Mouse (Mus musculus) MEL (cell line): ENCODE results near the gene Gm49353. TPM values are rescaled to one million over a fixed set of nuclear protein-coding genes. Genes with fewer than 3 reads are reported as not detected.

Source experiments
- DNase-seq: peaks from one replicate; pipeline ENCODE4 v3.0.0; 2011; ENCODE audit warnings: low read depth, low spot score
- H3K27ac ChIP-seq: 2 replicates; pipeline ENCODE4 v1.5.1; 2012; ENCODE audit warnings: low read depth, mild to moderate bottlenecking, control low read depth, low read length, moderate library complexity; ENCODE audit not compliant: control insufficient read depth
- H3K27me3 ChIP-seq, 2 experiments: fragments of 150-350 bp in 1 of 2; sonication (generic) in 1 of 2; 2 replicates each; pipeline ENCODE4 v1.6.1; 2012; ENCODE audit warnings: low read length in 2 of 2, mild to moderate bottlenecking in 2 of 2, improper control_type of control experiment in 1 of 2, moderate library complexity in 1 of 2; ENCODE audit not compliant: insufficient read depth in 2 of 2, control insufficient read depth in 1 of 2
- H3K36me3 ChIP-seq, 2 experiments: 2 replicates each; pipeline ENCODE4 v1.6.1; 2012 to 2014; ENCODE audit warnings: low read length in 2 of 2, improper control_type of control experiment in 1 of 2, inconsistent platforms in 1 of 2, mild to moderate bottlenecking in 1 of 2; ENCODE audit not compliant: insufficient read depth in 2 of 2, control insufficient read depth in 1 of 2
- H3K4me1 ChIP-seq, 2 experiments: fragments of 150-350 bp in 1 of 2; sonication (generic) in 1 of 2; 2 replicates each; pipeline ENCODE4 v1.6.1; 2012; ENCODE audit warnings: low read length in 2 of 2, improper control_type of control experiment in 1 of 2, mild to moderate bottlenecking in 1 of 2; ENCODE audit not compliant: insufficient read depth in 2 of 2, control insufficient read depth in 1 of 2
- H3K4me3 ChIP-seq, 2 experiments: fragments of 150-350 bp in 1 of 2; sonication (generic) in 1 of 2; 2 replicates each; pipeline ENCODE4 v1.5.1; 2012; ENCODE audit warnings: low read depth in 2 of 2, low read length in 2 of 2, mild to moderate bottlenecking in 2 of 2, moderate library complexity in 2 of 2, control low read depth in 1 of 2, improper control_type of control experiment in 1 of 2; ENCODE audit not compliant: control insufficient read depth in 1 of 2, insufficient read depth in 1 of 2
- H3K79me2 ChIP-seq: 2 replicates; pipeline ENCODE4 v1.6.1; 2012; ENCODE audit warnings: mild to moderate bottlenecking, low read length, moderate library complexity; ENCODE audit not compliant: control insufficient read depth, poor library complexity, insufficient read depth
- H3K9ac ChIP-seq: 2 replicates; pipeline ENCODE4 v1.6.1; 2012; ENCODE audit warnings: low read depth, mild to moderate bottlenecking, control low read depth, low read length, moderate library complexity; ENCODE audit not compliant: control insufficient read depth, poor library complexity, severe bottlenecking
- H3K9me3 ChIP-seq: fragments of 150-350 bp; sonication (generic); replicated peaks from 2 replicates; pipeline ENCODE4 v1.6.1; 2012; ENCODE audit warnings: mild to moderate bottlenecking, low read length, improper control_type of control experiment, moderate library complexity; ENCODE audit not compliant: insufficient read depth
- CHD2 ChIP-seq: IDR thresholded peaks from 2 replicates; pipeline ENCODE4 v1.6.1; 2011; ENCODE audit warnings: low read length, improper control_type of control experiment
- CTCF ChIP-seq, 3 experiments: IDR thresholded peaks in 2 of 3; conservative IDR thresholded peaks in 1 of 3; 2 replicates each; pipeline ENCODE4 v1.5.1; 2011 to 2012; ENCODE audit warnings: low read length in 3 of 3, low read depth in 2 of 3, mild to moderate bottlenecking in 2 of 3, improper control_type of control experiment in 1 of 3, inconsistent platforms in 1 of 3, mixed read lengths in 1 of 3, moderate library complexity in 1 of 3; ENCODE audit not compliant: control insufficient read depth in 1 of 3, insufficient read depth in 1 of 3, poor library complexity in 1 of 3, severe bottlenecking in 1 of 3
- ELF1 ChIP-seq: IDR thresholded peaks from 2 replicates; pipeline ENCODE4 v1.6.1; 2014; ENCODE audit warnings: low read depth, mild to moderate bottlenecking, inconsistent platforms, low read length, improper control_type of control experiment, moderate library complexity
- EP300 ChIP-seq, 2 experiments: IDR thresholded peaks; 2 replicates each; pipeline ENCODE4 v1.6.1; 2011; ENCODE audit warnings: improper control_type of control experiment in 2 of 2, low read length in 2 of 2, low read depth in 1 of 2, mild to moderate bottlenecking in 1 of 2
- ETS1 ChIP-seq: IDR thresholded peaks from 2 replicates; pipeline ENCODE4 v1.6.1; 2012; ENCODE audit warnings: low read depth, mild to moderate bottlenecking, inconsistent platforms, low read length, improper control_type of control experiment, moderate library complexity
- GABPA ChIP-seq: IDR thresholded peaks from 2 replicates; pipeline ENCODE4 v1.6.1; 2012; ENCODE audit warnings: low read depth, mild to moderate bottlenecking, inconsistent platforms, low read length, improper control_type of control experiment, moderate library complexity
- GATA1 ChIP-seq: IDR thresholded peaks from 2 replicates; pipeline ENCODE4 v1.6.1; 2011; ENCODE audit warnings: low read depth, low read length, improper control_type of control experiment
- JUND ChIP-seq: IDR thresholded peaks from 2 replicates; pipeline ENCODE4 v1.6.1; 2011; ENCODE audit warnings: low read depth, mild to moderate bottlenecking, improper control_type of control experiment, low read length
- KAT2A ChIP-seq: conservative IDR thresholded peaks from 2 replicates; pipeline ENCODE4 v1.6.1; 2012; ENCODE audit warnings: low read depth, low read length, improper control_type of control experiment, inconsistent platforms
- MAZ ChIP-seq: IDR thresholded peaks from 2 replicates; pipeline ENCODE4 v1.6.1; 2012; ENCODE audit warnings: low read depth, mild to moderate bottlenecking, inconsistent platforms, low read length, improper control_type of control experiment
- MXI1 ChIP-seq: IDR thresholded peaks from 2 replicates; pipeline ENCODE4 v1.6.1; 2011; ENCODE audit warnings: mild to moderate bottlenecking, low read depth, low read length, improper control_type of control experiment
- MYC ChIP-seq: IDR thresholded peaks from 2 replicates; pipeline ENCODE4 v1.6.1; 2011; ENCODE audit warnings: low read depth, mild to moderate bottlenecking, low read length, improper control_type of control experiment, moderate library complexity
- NELFE ChIP-seq: IDR thresholded peaks from 2 replicates; pipeline ENCODE4 v1.6.1; 2011; ENCODE audit warnings: low read depth, low read length, improper control_type of control experiment
- NRF1 ChIP-seq: IDR thresholded peaks from 2 replicates; pipeline ENCODE4 v1.6.1; 2014; ENCODE audit warnings: low read depth, mild to moderate bottlenecking, inconsistent platforms, low read length, improper control_type of control experiment, moderate library complexity; ENCODE audit not compliant: poor library complexity, insufficient read depth, severe bottlenecking
- POLR2AphosphoS5 ChIP-seq: IDR thresholded peaks from 2 replicates; pipeline ENCODE4 v1.6.1; 2012; ENCODE audit warnings: low read depth, borderline replicate concordance, mild to moderate bottlenecking, inconsistent platforms, low read length, moderate library complexity, mixed read lengths
- RAD21 ChIP-seq: IDR thresholded peaks from 2 replicates; pipeline ENCODE4 v1.6.1; 2011; ENCODE audit warnings: mild to moderate bottlenecking, low read depth, low read length, improper control_type of control experiment
- RCOR1 ChIP-seq: IDR thresholded peaks from 2 replicates; pipeline ENCODE4 v1.6.1; 2012; ENCODE audit warnings: low read depth, mild to moderate bottlenecking, inconsistent platforms, low read length, improper control_type of control experiment
- SIN3A ChIP-seq: IDR thresholded peaks from 2 replicates; pipeline ENCODE4 v1.6.1; 2012; ENCODE audit warnings: low read length, improper control_type of control experiment, inconsistent platforms
- TAL1 ChIP-seq: IDR thresholded peaks from 2 replicates; pipeline ENCODE4 v1.6.1; 2012; ENCODE audit warnings: mild to moderate bottlenecking, inconsistent platforms, low read length, moderate library complexity, mixed read lengths
- TCF12 ChIP-seq: IDR thresholded peaks from 2 replicates; pipeline ENCODE4 v1.6.1; 2014; ENCODE audit warnings: low read depth, mild to moderate bottlenecking, inconsistent platforms, low read length, improper control_type of control experiment, moderate library complexity
- USF1 ChIP-seq: IDR thresholded peaks from 2 replicates; pipeline ENCODE4 v1.6.1; 2014; ENCODE audit warnings: low read depth, mild to moderate bottlenecking, inconsistent platforms, low read length, improper control_type of control experiment, moderate library complexity
- USF2 ChIP-seq, 2 experiments: IDR thresholded peaks; 2 replicates each; pipeline ENCODE4 v1.6.1; 2011 to 2012; ENCODE audit warnings: improper control_type of control experiment in 2 of 2, low read length in 2 of 2, borderline replicate concordance in 1 of 2, inconsistent platforms in 1 of 2, low read depth in 1 of 2, mild to moderate bottlenecking in 1 of 2; ENCODE audit not compliant: insufficient read depth in 1 of 2
- ZC3H11A ChIP-seq: IDR thresholded peaks from 2 replicates; pipeline ENCODE4 v1.6.1; 2012; ENCODE audit warnings: low read depth, mild to moderate bottlenecking, inconsistent platforms, low read length, improper control_type of control experiment
- ZMIZ1 ChIP-seq: IDR thresholded peaks from 2 replicates; pipeline ENCODE4 v1.6.1; 2012; ENCODE audit warnings: low read depth, mild to moderate bottlenecking, inconsistent platforms, low read length, improper control_type of control experiment, moderate library complexity
- polyA plus RNA-seq, 2 experiments: library from polyadenylated mRNA; stranded (reverse) in 1 of 2; unstranded in 1 of 2; fragments of >175 nt in 1 of 2; fragments of >200 nt in 1 of 2; gene quantifications; 2 replicates each; pipeline versions ENCODE4 v1.2.1 to v1.2.4; 2012; ENCODE audit warnings: low replicate concordance in 2 of 2, low read depth in 1 of 2; ENCODE audit not compliant: insufficient read length in 2 of 2, insufficient read depth in 1 of 2, missing spikeins in 1 of 2
- total RNA-seq: library from RNA; depleted of rRNA; stranded (reverse); fragments of 300-350 nt; gene quantifications from 2 replicates; pipeline ENCODE4 v1.2.3, GENCODE M21; 2012; rRNA removed

Gene Gm49353
- total RNA-seq (not detected in 2 replicates), polyA plus RNA-seq (not detected)

GRCm38 (mm10) chr10:29198642-29199041 is at the start of gene Gm49353:
Gene Gm49353, plus strand, starts transcription at chr10:29198954.
- Histone ChIP-seq H3K9me3 (no peaks in the 10 kb centered on the region), H3K4me1 (no peaks in the 10 kb centered on the region)
- TF ChIP-seq USF1, result no peak
- TF ChIP-seq USF2 (IDR thresholded peaks at IDR 0.05; ENCODE audit: borderline replicate concordance in 1 of 2, insufficient read depth in 1 of 2, low read depth in 1 of 2, low read length in 2 of 2), result no peak
- TF ChIP-seq GATA1, result no peak
- TF ChIP-seq POLR2AphosphoS5, result no peak
- TF ChIP-seq ETS1, result no peak
- TF ChIP-seq JUND, result no peak
- no peak for TF ChIP-seq RAD21
- TF ChIP-seq MXI1, result no peak
- TF ChIP-seq EP300 (IDR thresholded peaks at IDR 0.05; ENCODE audit: low read depth in 1 of 2, low read length in 2 of 2), result no peak
- no peak for TF ChIP-seq ELF1
- TF ChIP-seq TCF12, result no peak
- TF ChIP-seq NRF1, result no peak
- no peak for TF ChIP-seq TAL1
- TF ChIP-seq ZC3H11A, result no peak
- no peak for TF ChIP-seq NELFE
- no peak for TF ChIP-seq MAZ
- TF ChIP-seq CHD2, result no peak
- no peak for TF ChIP-seq KAT2A
- no peak for TF ChIP-seq SIN3A
- TF ChIP-seq RCOR1, result no peak

GRCm38 (mm10) chr10:29155304-29155703 is 43.5 kb upstream of the Gm49353 start:
- no peak overlapping the region for H3K4me3 ChIP-seq
- H3K27me3 ChIP-seq, result no peaks in the 10 kb centered on the region
- H3K27ac ChIP-seq, result no peak overlapping the region
- H3K9me3 ChIP-seq, result no peaks in the 10 kb centered on the region
- H3K79me2 ChIP-seq, result no peaks in the 10 kb centered on the region
- H3K9ac ChIP-seq, result no peak overlapping the region
- no peaks in the 10 kb centered on the region for H3K4me1 ChIP-seq
- DNase-seq, result no peak
- TF ChIP-seq CTCF (IDR thresholded peaks at IDR 0.05 in 2 of 3, conservative IDR thresholded peaks at IDR 0.05 in 1 of 3; ENCODE audit: control insufficient read depth in 1 of 3, insufficient read depth in 1 of 3, low read depth in 2 of 3, low read length in 3 of 3, poor library complexity in 1 of 3, severe bottlenecking in 1 of 3) (no peak), CHD2 (no peak), GATA1 (no peak), GABPA (no peak), RCOR1 (no peak), EP300 (IDR thresholded peaks at IDR 0.05; ENCODE audit: low read depth in 1 of 2, low read length in 2 of 2) (no peak), USF1 (no peak), JUND (no peak), KAT2A (no peak), MYC (no peak), ZMIZ1 (no peak), TAL1 (no peak), TCF12 (no peak)
- H3K36me3 ChIP-seq, result no peaks in the 10 kb centered on the region

More at GRCm38 (mm10) chr10:29198642-29199041, at the start of gene Gm49353:
- Histone ChIP-seq H3K9ac (no peak within 1 kb of the TSS), H3K79me2 (no peaks in the 10 kb centered on the region), H3K36me3 (no peaks in the 10 kb centered on the region), H3K27ac (no peak within 1 kb of the TSS), H3K4me3 (no peak within 1 kb of the TSS), H3K27me3 (no peaks in the 10 kb centered on the region)
- no peak for DNase-seq
